Mouse (Mus musculus) ovary, adult 18-20 months (tissue): Measurements from ENCODE around the gene Mbd6.
"Not testable (repeated sequence)": the region's sequence is repeated elsewhere in the genome, so short reads cannot be mapped to it uniquely, and the experiment has no call there.

Source experiments
- DNase-seq: peaks from one replicate; pipeline ENCODE4 v3.0.0; 2022; ENCODE audit warnings: low spot score, mixed read lengths

The Mbd6 gene

GRCm38 (mm10) chr10:127312858-127313257 is 24.0 kb upstream of the Mbd6 start:
- DNase-seq = no peak

GRCm38 (mm10) chr10:127312356-127312676 is 23.5 kb upstream of the Mbd6 start:
- DNase-seq = peak; percentile 48

GRCm38 (mm10) chr10:127311476-127312355 is 22.9 kb upstream of the Mbd6 start, which contains the start of gene Mars:
Gene Mars (minus strand): TSS chr10:127311786.
- DNase-seq = peak; percentile 90

GRCm38 (mm10) chr10:127310523-127311475 is 22.0 kb upstream of the Mbd6 start:
- DNase-seq = no peak

GRCm38 (mm10) chr10:127309167-127309566 is 20.3 kb upstream of the Mbd6 start:
- not testable (repeated sequence) for DNase-seq

GRCm38 (mm10) chr10:127303136-127303535 is 14.3 kb upstream of the Mbd6 start:
- DNase-seq = no peak

GRCm38 (mm10) chr10:127300361-127300760 is 11.5 kb upstream of the Mbd6 start:
- DNase-seq = no peak

GRCm38 (mm10) chr10:127297015-127297871 is 8.4 kb upstream of the Mbd6 start:
- DNase-seq = no peak

GRCm38 (mm10) chr10:127295986-127296794 is 7.4 kb upstream of the Mbd6 start:
- no peak for DNase-seq

GRCm38 (mm10) chr10:127294895-127295510 is 6.2 kb upstream of the Mbd6 start:
- DNase-seq = no peak

GRCm38 (mm10) chr10:127293590-127294113 is 4.8 kb upstream of the Mbd6 start:
- no peak for DNase-seq

GRCm38 (mm10) chr10:127292987-127293538 is 4.2 kb upstream of the Mbd6 start:
- DNase-seq = peak; percentile 63

- no peak for DNase-seq
Measured at GRCm38 (mm10) chr10:127291881-127292638, 3.2 kb upstream of the Mbd6 start.

GRCm38 (mm10) chr10:127290930-127291880 is 2.4 kb upstream of the Mbd6 start:
- no peak for DNase-seq

GRCm38 (mm10) chr10:127290307-127290929 is 1.6 kb upstream of the Mbd6 start:
- DNase-seq = peak; percentile 100

- peak; percentile 59 for DNase-seq
Measured at GRCm38 (mm10) chr10:127289573-127290191, 864 bp upstream of the Mbd6 start.

- DNase-seq = no peak
Measured at GRCm38 (mm10) chr10:127288328-127288799, 454 bp downstream of the Mbd6 start.
